Comparison of ENCODE assay signal across 8 mouse cellular contexts in genomic region chr11:74771234-74771633, GRCm38 (mm10). TPM values are rescaled to one million over a fixed set of nuclear protein-coding genes. Genes with fewer than 3 reads are reported as not detected.
A peak's percentile ranks its signal among the peaks of the same experiment; 100 is the strongest.
DNase-seq lines count a peak whose midpoint lies in the region; ATAC-seq and TF ChIP-seq lines count a peak whose summit lies in the region.

No protein-coding gene starts in this region.

- H3K4me2 ChIP-seq in embryonic facial prominence, embryonic 15.5 days (replicated peaks) = peak overlapping the region; percentile 79
- peak overlapping the region; percentile 80 for H3K4me2 ChIP-seq in stomach, embryonic 16.5 days (ENCODE audit: low read depth, low read length)

- WGBS in heart, embryonic 10.5 days = 12% methylated on average over 8 of the region's 8 CpGs
- WGBS in embryonic facial prominence, embryonic 15.5 days = 13% methylated on average over 8 of the region's 8 CpGs
- WGBS in liver, adult 2 months = 8% methylated on average over 8 of the region's 8 CpGs
- WGBS in stomach, embryonic 16.5 days = 10% methylated on average over 8 of the region's 8 CpGs

- TF ChIP-seq POLR2A in ES-Bruce4 (IDR thresholded peaks at IDR 0.05; ENCODE audit: insufficient read depth, low read length) = no peak
- no peak for TF ChIP-seq POLR2A in liver, adult 2 months (IDR thresholded peaks at IDR 0.05; ENCODE audit: extremely low read depth, insufficient read depth, low read length)

- H3K79me2 ChIP-seq in liver, adult 2 months (ENCODE audit: control insufficient read depth, insufficient read depth, low read length) = peaks cover 3% of the 10 kb centered on the region; the same call in 1 of the 2 replicates

- no peaks in the 10 kb centered on the region for H3K9me3 ChIP-seq in heart, embryonic 10.5 days
- no peaks in the 10 kb centered on the region for H3K9me3 ChIP-seq in ES-Bruce4 (replicated peaks; ENCODE audit: control insufficient read depth, insufficient read depth, low read length, poor library complexity, severe bottlenecking)
- no peaks in the 10 kb centered on the region for H3K9me3 ChIP-seq in embryonic facial prominence, embryonic 15.5 days (replicated peaks)
- no peaks in the 10 kb centered on the region for H3K9me3 ChIP-seq in stomach, embryonic 16.5 days (replicated peaks; ENCODE audit: control insufficient read depth, low read length)

- TF ChIP-seq CTCF in ES-Bruce4 (IDR thresholded peaks at IDR 0.05; ENCODE audit: low read depth, low read length) = no peak
- no peak for TF ChIP-seq CTCF in liver, adult 2 months (IDR thresholded peaks at IDR 0.05; ENCODE audit: low read depth, low read length)

- DNase-seq in heart, embryonic 10.5 days (ENCODE audit: low spot score) = no peak
- DNase-seq in heart, adult 9 months (ENCODE audit: low spot score in 2 of 2) = no peak
- peak; percentile 36 for DNase-seq in liver, adult 2 months (ENCODE audit: extremely low read depth, low read depth, low spot score)
- no peak for DNase-seq in gastrocnemius, postnatal 4 days (ENCODE audit: low spot score in 2 of 2)
- no peak for DNase-seq in spleen, postnatal 36 days (ENCODE audit: low spot score in 2 of 2)

- no peaks in the 10 kb centered on the region for H3K27me3 ChIP-seq in heart, embryonic 10.5 days (ENCODE audit: insufficient read depth, poor library complexity, severe bottlenecking)
- no peaks in the 10 kb centered on the region for H3K27me3 ChIP-seq in ES-Bruce4 (ENCODE audit: control insufficient read depth, insufficient read depth, low read length, poor library complexity, severe bottlenecking)
- no peaks in the 10 kb centered on the region for H3K27me3 ChIP-seq in embryonic facial prominence, embryonic 15.5 days
- no peaks in the 10 kb centered on the region for H3K27me3 ChIP-seq in liver, adult 2 months (ENCODE audit: control insufficient read depth, insufficient read depth, low read length)
- H3K27me3 ChIP-seq in stomach, embryonic 16.5 days (ENCODE audit: control insufficient read depth, insufficient read depth, low read length) = no peaks in the 10 kb centered on the region

- H3K4me3 ChIP-seq in heart, embryonic 10.5 days = peak overlapping the region; percentile 92
- H3K4me3 ChIP-seq in ES-Bruce4 (ENCODE audit: low read depth, low read length) = peak overlapping the region; percentile 74
- H3K4me3 ChIP-seq in embryonic facial prominence, embryonic 15.5 days (replicated peaks) = peak overlapping the region; percentile 93
- peak overlapping the region; percentile 77 for H3K4me3 ChIP-seq in liver, adult 2 months (ENCODE audit: insufficient read depth, low read depth, low read length)
- peak overlapping the region; percentile 73 for H3K4me3 ChIP-seq in stomach, embryonic 16.5 days (replicated peaks; ENCODE audit: low read length)

- peak overlapping the region; percentile 66 for H3K9ac ChIP-seq in ES-Bruce4 (ENCODE audit: low read depth, poor library complexity, severe bottlenecking)
- H3K9ac ChIP-seq in embryonic facial prominence, embryonic 15.5 days = peak overlapping the region; percentile 82
- peak overlapping the region; percentile 74 for H3K9ac ChIP-seq in liver, adult 2 months (ENCODE audit: low read depth, low read length)
- H3K9ac ChIP-seq in stomach, embryonic 16.5 days (ENCODE audit: low read length) = peak overlapping the region; percentile 82

- H3K4me1 ChIP-seq in heart, embryonic 10.5 days = peaks cover 16% of the 10 kb centered on the region
- no peaks in the 10 kb centered on the region for H3K4me1 ChIP-seq in ES-Bruce4 (ENCODE audit: control insufficient read depth, insufficient read depth, low read length)
- peaks cover 21% of the 10 kb centered on the region for H3K4me1 ChIP-seq in embryonic facial prominence, embryonic 15.5 days
- H3K4me1 ChIP-seq in liver, adult 2 months (ENCODE audit: control insufficient read depth, insufficient read depth, low read length) = peaks cover 2% of the 10 kb centered on the region; the same call in 1 of the 2 replicates
- H3K4me1 ChIP-seq in stomach, embryonic 16.5 days (ENCODE audit: control insufficient read depth, insufficient read depth, low read length) = peaks cover 12% of the 10 kb centered on the region

- ATAC-seq in embryonic facial prominence, embryonic 15.5 days (ENCODE audit: insufficient number of reproducible peaks, low FRiP score, low TSS enrichment, low read depth) = no peak
- no peak for ATAC-seq in stomach, embryonic 16.5 days (ENCODE audit: insufficient read depth, low FRiP score)

- peak overlapping the region; percentile 96 for H3K27ac ChIP-seq in heart, embryonic 10.5 days
- peak overlapping the region; percentile 18; the same call in 1 of the 2 replicates for H3K27ac ChIP-seq in ES-Bruce4 (ENCODE audit: insufficient read depth, low read length)
- H3K27ac ChIP-seq in embryonic facial prominence, embryonic 15.5 days (replicated peaks) = peak overlapping the region; percentile 97
- peak overlapping the region; percentile 48 for H3K27ac ChIP-seq in liver, adult 2 months (replicated peaks; ENCODE audit: insufficient read depth, low read depth, low read length)
- peak overlapping the region; percentile 88 for H3K27ac ChIP-seq in stomach, embryonic 16.5 days (ENCODE audit: low read length)

- no peak for TF ChIP-seq EP300 in ES-Bruce4 (IDR thresholded peaks at IDR 0.05; ENCODE audit: insufficient read depth, low read depth, low read length)

- H3K36me3 ChIP-seq in heart, embryonic 10.5 days = peaks cover 31% of the 10 kb centered on the region
- peaks cover 32% of the 10 kb centered on the region for H3K36me3 ChIP-seq in ES-Bruce4 (ENCODE audit: control insufficient read depth, insufficient read depth, low read length, poor library complexity, severe bottlenecking)
- peaks cover 25% of the 10 kb centered on the region for H3K36me3 ChIP-seq in embryonic facial prominence, embryonic 15.5 days
- H3K36me3 ChIP-seq in liver, adult 2 months (ENCODE audit: control insufficient read depth, insufficient read depth, low read length) = peaks cover 4% of the 10 kb centered on the region; the same call in 1 of the 2 replicates
- peaks cover 9% of the 10 kb centered on the region for H3K36me3 ChIP-seq in stomach, embryonic 16.5 days (ENCODE audit: control insufficient read depth, insufficient read depth, low read length)

RNA-seq across cellular contexts. Expression of gene Mettl16, which starts 0.6 kb away (rescaled TPM):
- 43.2 and 52.9 TPM in 2 replicates for polyA plus RNA-seq in heart, embryonic 10.5 days (2016; fragmentation: Nextera tagmentation; extraction: Ambion mirVana)
- polyA plus RNA-seq in ES-Bruce4 (2011; ENCODE audit: insufficient read depth, insufficient read length, low read depth, missing spikeins) = 65.4 and 66.2 TPM in 2 replicates
- 45.8 and 48.9 TPM in 2 replicates for polyA plus RNA-seq in embryonic facial prominence, embryonic 15.5 days (2015; fragmentation: Nextera tagmentation; extraction: Ambion mirVana)
- total RNA-seq in liver, adult 2 months (2014; rRNA removed) = 4.5 and 5.1 TPM in 2 replicates
- polyA plus RNA-seq in liver, adult 2 months (2012; rRNA removed) = 2.7 and 3.4 TPM in 2 replicates
- 39.6 and 41.8 TPM in 2 replicates for polyA plus RNA-seq in stomach, embryonic 16.5 days (2015; fragmentation: Nextera tagmentation; extraction: Ambion mirVana)
- total RNA-seq in gastrocnemius, postnatal 4 days (2021) = 10 to 100 TPM; 10.5 to 14.6 TPM

RNA-seq across cellular contexts. Expression of gene Pafah1b1, which starts 46.8 kb away (rescaled TPM):
- polyA plus RNA-seq in heart, embryonic 10.5 days (2016; fragmentation: Nextera tagmentation; extraction: Ambion mirVana) = 47.2 and 55.8 TPM in 2 replicates
- 120 and 137 TPM in 2 replicates for polyA plus RNA-seq in ES-Bruce4 (2011; ENCODE audit: insufficient read depth, insufficient read length, low read depth, missing spikeins)
- polyA plus RNA-seq in embryonic facial prominence, embryonic 15.5 days (2015; fragmentation: Nextera tagmentation; extraction: Ambion mirVana) = 44.0 and 44.5 TPM in 2 replicates
- total RNA-seq in liver, adult 2 months (2014; rRNA removed) = 37.2 and 40.6 TPM in 2 replicates
- polyA plus RNA-seq in liver, adult 2 months (2012; rRNA removed) = 8.1 and 8.9 TPM in 2 replicates
- 30.9 and 35.7 TPM in 2 replicates for polyA plus RNA-seq in stomach, embryonic 16.5 days (2015; fragmentation: Nextera tagmentation; extraction: Ambion mirVana)
- total RNA-seq in gastrocnemius, postnatal 4 days (2021) = 100 to 1,000 TPM; 128 to 136 TPM

RNA-seq across cellular contexts. Expression of gene Mnt, which starts 59.5 kb away (rescaled TPM):
- polyA plus RNA-seq in heart, embryonic 10.5 days (2016; fragmentation: Nextera tagmentation; extraction: Ambion mirVana) = 3.2 and 3.8 TPM in 2 replicates
- polyA plus RNA-seq in ES-Bruce4 (2011; ENCODE audit: insufficient read depth, insufficient read length, low read depth, missing spikeins) = 15.4 and 17.1 TPM in 2 replicates
- polyA plus RNA-seq in embryonic facial prominence, embryonic 15.5 days (2015; fragmentation: Nextera tagmentation; extraction: Ambion mirVana) = 6.3 and 6.9 TPM in 2 replicates
- 1.0 and 1.1 TPM in 2 replicates for total RNA-seq in liver, adult 2 months (2014; rRNA removed)
- polyA plus RNA-seq in liver, adult 2 months (2012; rRNA removed) = 4.1 and 4.7 TPM in 2 replicates
- polyA plus RNA-seq in stomach, embryonic 16.5 days (2015; fragmentation: Nextera tagmentation; extraction: Ambion mirVana) = 2.5 and 3.2 TPM in 2 replicates
- 10 to 100 TPM; 12.3 to 13.0 TPM for total RNA-seq in gastrocnemius, postnatal 4 days (2021)

Comparison
In these comparisons a context has a peak if more than half of its experiments do, and no peak if none do; other contexts are left out.
1. H3K27ac ChIP-seq: peak in every context shown above with its lines; median percentile 97 in embryonic facial prominence, embryonic 15.5 days; 96 in heart, embryonic 10.5 days; 88 in stomach, embryonic 16.5 days; 48 in liver, adult 2 months; 18 in ES-Bruce4.